Mouse (Mus musculus): ENCODE measurements around the gene Fam122a.

The Fam122a gene

GRCm38 (mm10) chr19:24434291-24434690, 42.9 kb downstream of the Fam122a start:
- peak; percentile 31 for ATAC-seq (ENCODE audit: insufficient number of reproducible peaks, low FRiP score, low TSS enrichment)

DNA sequence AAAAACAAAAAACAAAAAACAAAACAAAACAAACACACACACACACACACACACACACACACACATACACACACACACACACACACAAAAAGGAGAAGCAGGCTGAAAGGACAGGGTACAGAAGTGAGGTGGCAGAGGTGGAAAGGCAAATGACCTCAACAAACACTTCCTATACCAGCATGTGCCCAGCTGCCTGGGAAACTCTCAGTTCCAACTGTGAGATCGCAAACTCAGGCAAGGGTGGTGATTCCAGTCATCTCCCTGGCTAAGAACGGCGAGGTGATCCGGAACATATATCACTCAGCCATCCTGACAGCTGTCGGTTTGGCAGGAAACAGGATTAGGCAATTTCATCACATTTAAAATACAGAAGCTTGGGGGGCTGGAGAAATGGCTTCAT, 44.7 kb downstream of the Fam122a start:
- no peak for ATAC-seq (ENCODE audit: insufficient number of reproducible peaks, low FRiP score, low TSS enrichment)

DNA sequence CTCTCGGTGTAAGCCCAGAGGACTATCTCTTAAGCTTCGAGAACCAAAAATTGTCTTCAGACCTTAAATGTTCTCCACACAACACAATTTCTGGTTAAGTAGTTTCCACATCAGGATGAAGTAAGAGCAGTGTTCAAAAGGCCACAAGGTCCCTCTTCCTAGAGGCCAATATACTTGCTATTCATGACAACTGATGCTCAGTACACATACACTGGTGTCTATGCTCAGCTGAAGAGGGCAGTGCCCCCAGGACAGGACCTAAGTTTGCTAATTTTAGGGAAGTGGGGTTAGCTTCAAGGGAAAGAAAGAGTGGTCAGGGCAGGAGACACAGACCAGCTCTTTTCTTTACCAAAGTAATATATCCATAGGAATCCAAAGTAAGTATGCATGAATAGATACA, 45.8 kb downstream of the Fam122a start:
- ATAC-seq (ENCODE audit: insufficient number of reproducible peaks, low FRiP score, low TSS enrichment): no peak

- no peak for ATAC-seq (ENCODE audit: insufficient number of reproducible peaks, low FRiP score, low TSS enrichment)
These were observed 49.1 kb downstream of the Fam122a start for GRCm38 (mm10) chr19:24428011-24428410.

GRCm38 (mm10) chr19:24427258-24427657, 49.9 kb downstream of the Fam122a start:
- no peak for ATAC-seq (ENCODE audit: insufficient number of reproducible peaks, low FRiP score, low TSS enrichment)

GRCm38 (mm10) chr19:24426759-24427181, 50.4 kb downstream of the Fam122a start:
- ATAC-seq (ENCODE audit: insufficient number of reproducible peaks, low FRiP score, low TSS enrichment): no peak

Measured in cerebellum, adult (tissue).